Mouse (Mus musculus) heart, embryonic 14.5 days (tissue): ENCODE measurements at regions not wholly inside any gene's neighbourhood (a gene's known extent, or its start where the extent isn't known, plus 50 kb on each side); places are given as distances from the start of the nearest gene placed in this dataset.
"Not testable (repeated sequence)": the region's sequence is repeated elsewhere in the genome, so short reads cannot be mapped to it uniquely, and the experiment has no call there.

ENCODE experiments used
- ATAC-seq: fragments of 200-750 bp; cut with Nextera tagmentation; 2 replicates; pipeline ENCODE4 v1.8.0; 2017; ENCODE audit warnings: low read depth, moderate TSS enrichment; ENCODE audit not compliant: insufficient number of reproducible peaks, insufficient read depth, low FRiP score
- H3K27ac ChIP-seq, 2 experiments: fragments of 200-500 bp in 1 of 2; fragments of 300-500 bp in 1 of 2; sonication (generic) in 1 of 2; replicated peaks in 1 of 2; 2 replicates each; pipeline ENCODE4 v1.5.1; 2012 to 2014; ENCODE audit warnings: low read depth in 2 of 2, low read length in 2 of 2, control low read depth in 1 of 2, mild to moderate bottlenecking in 1 of 2, mixed read lengths in 1 of 2; ENCODE audit not compliant: control insufficient read depth in 1 of 2, insufficient read depth in 1 of 2
- H3K27me3 ChIP-seq: fragments of 300-500 bp; sonication (generic); 2 replicates; pipeline ENCODE4 v1.6.1; 2014; ENCODE audit warnings: mild to moderate bottlenecking, low read length, control low read depth; ENCODE audit not compliant: control insufficient read depth, insufficient read depth
- H3K36me3 ChIP-seq: fragments of 300-500 bp; sonication (generic); 2 replicates; pipeline ENCODE4 v1.6.1; 2014; ENCODE audit warnings: mild to moderate bottlenecking, control low read depth, low read length, mixed read lengths; ENCODE audit not compliant: control insufficient read depth, insufficient read depth
- H3K4me1 ChIP-seq, 2 experiments: fragments of 200-500 bp in 1 of 2; fragments of 300-500 bp in 1 of 2; sonication (generic) in 1 of 2; 2 replicates each; pipeline ENCODE4 v1.6.1; 2012 to 2014; ENCODE audit warnings: low read length in 2 of 2, control low read depth in 1 of 2, mixed read lengths in 1 of 2; ENCODE audit not compliant: control insufficient read depth in 2 of 2, insufficient read depth in 2 of 2
- H3K4me2 ChIP-seq: fragments of 300-500 bp; sonication (generic); 2 replicates; pipeline ENCODE4 v1.6.1; 2014; ENCODE audit warnings: mild to moderate bottlenecking, low read length
- H3K4me3 ChIP-seq, 2 experiments: fragments of 200-500 bp in 1 of 2; fragments of 300-500 bp in 1 of 2; sonication (generic) in 1 of 2; 2 replicates each; pipeline ENCODE4 v1.5.1; 2012 to 2014; ENCODE audit warnings: low read length in 2 of 2, mild to moderate bottlenecking in 2 of 2, control low read depth in 1 of 2, low read depth in 1 of 2, moderate library complexity in 1 of 2; ENCODE audit not compliant: control insufficient read depth in 1 of 2, insufficient read depth in 1 of 2
- H3K9ac ChIP-seq: fragments of 300-500 bp; sonication (generic); 2 replicates; pipeline ENCODE4 v1.6.1; 2014; ENCODE audit warnings: mild to moderate bottlenecking, low read length
- H3K9me3 ChIP-seq: fragments of 300-500 bp; sonication (generic); 2 replicates; pipeline ENCODE4 v1.6.1; 2016; ENCODE audit warnings: low read length, control low read depth; ENCODE audit not compliant: control insufficient read depth
- WGBS: fragments of 180-500 bp; shearing (Covaris S2); extraction: QIAGEN DNeasy Blood & Tissue Kit; methylation state at CpG from one replicate; pipeline ENCODE4 v1.1.7; 2014; 5-methylcytosine and 5-hydroxymethylcytosine counted together

GRCm38 (mm10) chr5:91776971-91777370 is 185.9 kb downstream of the Rchy1 start:
- no peak for ATAC-seq
- no peaks in the 10 kb centered on the region for H3K36me3 ChIP-seq
- H3K9ac ChIP-seq, result no peak overlapping the region

DNA sequence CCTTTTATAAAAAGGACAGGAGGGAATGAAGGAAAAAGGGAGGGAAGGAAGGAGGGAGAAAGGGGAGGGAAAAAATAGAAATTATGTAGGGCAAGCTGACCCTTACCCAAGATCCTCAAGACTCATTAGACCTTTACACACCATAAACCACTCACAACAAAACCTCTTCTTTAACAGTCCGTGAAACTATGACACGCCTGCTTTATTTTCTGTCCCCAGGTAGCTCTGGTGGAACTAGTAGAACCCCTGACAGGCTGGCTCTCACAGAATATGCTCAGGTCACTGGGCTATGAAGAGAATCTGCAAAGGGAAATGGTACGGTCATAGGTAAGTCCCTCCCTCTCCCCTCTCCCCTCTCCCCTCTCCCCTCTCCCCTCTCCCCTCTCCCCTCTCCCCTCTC is 188.8 kb downstream of the Rchy1 start:
- Histone ChIP-seq H3K36me3 (no peaks in the 10 kb centered on the region), H3K4me2 (no peak overlapping the region), H3K4me3 (no peak overlapping the region), H3K9me3 (no peaks in the 10 kb centered on the region), H3K27ac (no peak overlapping the region), H3K4me1 (no peaks in the 10 kb centered on the region), H3K9ac (no peak overlapping the region), H3K27me3 (no peaks in the 10 kb centered on the region)
- no peak for ATAC-seq
- WGBS, result 84% methylated on average over 3 of the region's 3 CpGs

More at GRCm38 (mm10) chr5:91776971-91777370, 185.9 kb downstream of the Rchy1 start:
- Histone ChIP-seq H3K27ac (no peak overlapping the region), H3K4me2 (no peak overlapping the region), H3K9me3 (no peaks in the 10 kb centered on the region), H3K4me1 (no peaks in the 10 kb centered on the region), H3K27me3 (no peaks in the 10 kb centered on the region), H3K4me3 (no peak overlapping the region)

DNA sequence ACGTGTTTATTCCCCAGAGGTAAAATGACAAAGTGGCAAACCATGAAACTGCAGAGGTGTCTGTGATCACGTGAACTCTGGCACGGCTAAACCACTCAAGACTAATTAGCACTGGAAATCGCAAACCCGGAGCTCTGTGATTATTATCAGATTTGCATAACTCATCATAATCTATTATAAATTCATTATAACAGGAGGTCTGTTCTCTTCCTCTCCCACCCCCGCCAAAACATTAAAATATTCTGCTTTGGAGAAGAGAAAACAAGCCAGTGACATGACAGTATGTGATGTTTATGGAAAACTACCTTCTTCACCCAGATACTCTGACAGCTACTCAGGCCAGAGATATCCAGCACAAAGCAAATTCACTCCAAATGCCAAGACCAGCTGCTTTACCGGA is 195.0 kb downstream of the Rchy1 start:
- Histone ChIP-seq H3K9ac (no peak overlapping the region), H3K4me2 (no peak overlapping the region), H3K9me3 (no peaks in the 10 kb centered on the region), H3K4me3 (no peak overlapping the region), H3K4me1 (no peaks in the 10 kb centered on the region), H3K36me3 (no peaks in the 10 kb centered on the region), H3K27ac (no peak overlapping the region), H3K27me3 (no peaks in the 10 kb centered on the region)
- WGBS, result 79% methylated on average over 7 of the region's 7 CpGs
- no peak for ATAC-seq

GRCm38 (mm10) chr5:91767060-91767459 is 195.8 kb downstream of the Rchy1 start:
- Histone ChIP-seq H3K9ac (no peak overlapping the region), H3K9me3 (no peaks in the 10 kb centered on the region), H3K4me3 (no peak overlapping the region), H3K4me1 (no peaks in the 10 kb centered on the region), H3K36me3 (no peaks in the 10 kb centered on the region), H3K27ac (no peak overlapping the region), H3K27me3 (no peaks in the 10 kb centered on the region), H3K4me2 (no peak overlapping the region)
- WGBS, result 58% methylated on average over 10 of the region's 10 CpGs
- no peak for ATAC-seq

DNA sequence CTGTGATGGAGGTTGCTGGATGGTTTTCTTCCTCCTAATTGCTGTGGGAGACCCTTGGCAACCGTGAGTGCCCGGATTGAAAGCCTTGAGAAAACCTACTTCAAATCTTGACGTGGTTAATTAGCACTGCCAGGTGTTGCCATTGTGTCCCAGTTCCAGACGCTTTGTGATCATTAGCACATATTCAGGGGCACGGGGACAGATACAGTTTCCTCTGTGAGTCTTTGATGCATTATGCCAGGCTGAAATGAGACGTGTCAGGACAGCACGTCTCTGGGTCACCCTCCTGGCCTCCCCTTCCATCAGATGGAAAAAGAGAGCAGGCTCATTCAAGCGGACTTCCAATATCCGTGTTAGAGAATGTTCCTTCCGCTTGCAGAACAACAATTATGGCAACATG is 198.2 kb downstream of the Rchy1 start:
- Histone ChIP-seq H3K4me1 (no peaks in the 10 kb centered on the region), H3K9me3 (no peaks in the 10 kb centered on the region), H3K36me3 (no peaks in the 10 kb centered on the region), H3K4me2 (no peak overlapping the region), H3K4me3 (no peak overlapping the region), H3K27ac (no peak overlapping the region), H3K9ac (no peak overlapping the region), H3K27me3 (no peaks in the 10 kb centered on the region)
- 78% methylated on average over 10 of the region's 10 CpGs for WGBS
- no peak for ATAC-seq

DNA sequence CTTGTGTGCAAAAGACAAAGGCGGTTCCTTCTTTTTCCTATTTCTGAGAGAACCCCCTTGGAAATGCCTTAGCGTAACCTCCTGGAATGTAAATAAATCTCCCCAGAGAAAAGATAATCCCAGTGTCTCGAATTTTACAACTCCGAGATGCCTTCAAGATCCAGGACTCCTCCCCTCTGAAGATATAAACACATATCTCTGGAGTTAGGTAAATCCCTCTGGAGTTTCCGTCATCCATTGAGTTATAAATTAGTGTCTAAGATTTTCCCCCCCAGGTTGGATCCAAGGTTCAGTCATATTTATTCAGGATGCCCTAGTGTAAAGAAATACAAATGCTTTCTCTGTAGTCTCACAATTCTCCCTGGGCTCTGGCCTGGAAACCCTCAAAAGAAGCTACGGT is 200.3 kb downstream of the Rchy1 start:
- Histone ChIP-seq H3K4me3 (no peak overlapping the region), H3K9me3 (no peaks in the 10 kb centered on the region), H3K9ac (no peak overlapping the region), H3K4me1 (no peaks in the 10 kb centered on the region), H3K27ac (no peak overlapping the region), H3K4me2 (no peak overlapping the region), H3K27me3 (no peaks in the 10 kb centered on the region), H3K36me3 (no peaks in the 10 kb centered on the region)
- 65% methylated on average over 6 of the region's 6 CpGs for WGBS
- ATAC-seq, result no peak

GRCm38 (mm10) chr5:91755958-91756357 is 206.9 kb downstream of the Rchy1 start:
- WGBS, result 47% methylated on average over 10 of the region's 10 CpGs
- Histone ChIP-seq H3K4me3 (no peak overlapping the region), H3K9ac (no peak overlapping the region), H3K4me1 (peaks cover 0 to 2% of the 10 kb centered on the region in 2 experiments; a peak in 2 of 4 replicates), H3K9me3 (no peaks in the 10 kb centered on the region), H3K36me3 (no peaks in the 10 kb centered on the region), H3K4me2 (no peak overlapping the region), H3K27me3 (no peaks in the 10 kb centered on the region), H3K27ac (no peak overlapping the region)
- ATAC-seq, result no peak

GRCm38 (mm10) chr5:91752846-91753245 is 210.0 kb downstream of the Rchy1 start:
- H3K4me1 ChIP-seq, H3K4me3 ChIP-seq, H3K27me3 ChIP-seq, H3K9ac ChIP-seq, H3K36me3 ChIP-seq, ATAC-seq, H3K9me3 ChIP-seq, H3K27ac ChIP-seq, H3K4me2 ChIP-seq: not testable (repeated sequence)
- WGBS, result 93% methylated on average over 17 of the region's 17 CpGs
